Mouse (Mus musculus): ENCODE results near the gene Nup98. TPM values are rescaled to one million over a fixed set of nuclear protein-coding genes. Genes with fewer than 3 reads are reported as not detected.

The Nup98 gene
- polyA plus RNA-seq, 1 experiment, result 18.9 TPM

DNA sequence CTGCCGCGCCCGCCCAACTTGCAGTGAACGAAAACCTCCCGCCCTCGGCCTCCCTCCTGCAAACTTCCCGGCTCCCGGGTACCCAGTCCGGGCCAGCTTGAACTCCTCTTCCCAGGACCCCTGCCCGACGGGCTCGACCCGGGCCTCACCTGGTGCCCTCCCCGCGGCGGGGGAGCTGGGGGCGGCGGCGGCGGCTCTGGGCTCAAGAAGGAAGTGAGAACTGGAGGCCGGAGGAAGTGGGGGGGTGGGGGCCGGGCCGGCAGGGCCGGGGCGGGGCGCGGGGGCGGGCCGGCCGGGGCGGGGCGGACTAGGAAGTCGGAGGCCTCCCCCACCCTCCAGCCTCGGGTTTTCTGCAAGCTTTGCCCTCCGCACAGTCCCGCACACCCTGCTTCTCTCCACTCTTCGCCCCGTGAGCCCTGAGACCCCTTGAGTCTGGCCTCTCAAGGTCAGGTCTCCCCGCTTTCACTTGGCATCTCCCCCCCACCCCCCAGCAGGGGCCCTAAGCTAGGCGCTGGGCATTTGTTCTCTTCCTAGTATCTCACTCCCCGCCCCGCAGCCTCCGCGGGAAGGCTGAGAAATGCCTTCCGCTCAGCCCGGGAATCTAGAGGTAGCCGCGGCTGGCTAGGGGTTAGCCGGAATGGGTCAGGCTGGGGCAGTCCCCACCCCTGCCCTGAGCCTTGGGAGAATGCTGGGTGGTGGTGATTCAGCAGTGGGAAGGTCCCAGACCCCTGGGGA lies 40.1 kb upstream of the Nup98 start:
- Histone ChIP-seq H3K4me3 (replicated peaks; ENCODE audit: control insufficient read depth, low read depth, low read length) (peak overlapping the region; percentile 98), H3K27ac (ENCODE audit: control insufficient read depth, insufficient read depth, low read depth, low read length, poor library complexity) (peak overlapping the region; percentile 100), H3K4me1 (ENCODE audit: control insufficient read depth, insufficient read depth, low read length) (peaks cover 1% of the 10 kb centered on the region)
- no peak for TF ChIP-seq CTCF (IDR thresholded peaks at IDR 0.05; ENCODE audit: control insufficient read depth, insufficient read depth, low read length)
- TF ChIP-seq POLR2A (IDR thresholded peaks at IDR 0.05; ENCODE audit: borderline replicate concordance, control insufficient read depth, low read depth, low read length), result peak; percentile 88
- WGBS, result under 1% methylated on average over 49 of the region's 49 CpGs

DNA sequence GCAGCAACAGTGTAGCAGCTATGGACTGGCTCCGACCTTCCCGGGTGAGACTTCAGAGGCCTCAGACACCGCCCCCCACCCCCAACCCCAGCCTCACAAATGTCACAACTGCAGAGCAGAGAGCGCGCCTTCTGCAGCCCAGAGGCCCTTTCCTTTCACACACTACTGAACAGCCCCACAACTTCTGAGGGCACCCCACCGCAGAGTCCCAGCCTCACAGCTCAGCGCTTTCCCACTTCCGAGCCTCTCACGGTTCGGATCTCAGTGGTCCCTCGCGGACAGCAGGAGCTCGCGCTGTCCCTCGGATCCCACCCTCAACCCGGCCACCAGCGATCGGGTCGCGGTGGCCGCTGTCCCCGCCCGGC lies 39.5 kb upstream of the Nup98 start:
- TF ChIP-seq POLR2A (IDR thresholded peaks at IDR 0.05; ENCODE audit: borderline replicate concordance, control insufficient read depth, low read depth, low read length) (0 out of 2 replicates have a peak, but pooled peaks have one; percentile 8), CTCF (IDR thresholded peaks at IDR 0.05; ENCODE audit: control insufficient read depth, insufficient read depth, low read length) (no peak)
- Histone ChIP-seq H3K4me1 (ENCODE audit: control insufficient read depth, insufficient read depth, low read length) (peaks cover 4% of the 10 kb centered on the region), H3K4me3 (replicated peaks; ENCODE audit: control insufficient read depth, low read depth, low read length) (peak overlapping the region; percentile 98), H3K27ac (ENCODE audit: control insufficient read depth, insufficient read depth, low read depth, low read length, poor library complexity) (peak overlapping the region; percentile 97)
- WGBS, result 0% methylated on average over 23 of the region's 23 CpGs

DNA sequence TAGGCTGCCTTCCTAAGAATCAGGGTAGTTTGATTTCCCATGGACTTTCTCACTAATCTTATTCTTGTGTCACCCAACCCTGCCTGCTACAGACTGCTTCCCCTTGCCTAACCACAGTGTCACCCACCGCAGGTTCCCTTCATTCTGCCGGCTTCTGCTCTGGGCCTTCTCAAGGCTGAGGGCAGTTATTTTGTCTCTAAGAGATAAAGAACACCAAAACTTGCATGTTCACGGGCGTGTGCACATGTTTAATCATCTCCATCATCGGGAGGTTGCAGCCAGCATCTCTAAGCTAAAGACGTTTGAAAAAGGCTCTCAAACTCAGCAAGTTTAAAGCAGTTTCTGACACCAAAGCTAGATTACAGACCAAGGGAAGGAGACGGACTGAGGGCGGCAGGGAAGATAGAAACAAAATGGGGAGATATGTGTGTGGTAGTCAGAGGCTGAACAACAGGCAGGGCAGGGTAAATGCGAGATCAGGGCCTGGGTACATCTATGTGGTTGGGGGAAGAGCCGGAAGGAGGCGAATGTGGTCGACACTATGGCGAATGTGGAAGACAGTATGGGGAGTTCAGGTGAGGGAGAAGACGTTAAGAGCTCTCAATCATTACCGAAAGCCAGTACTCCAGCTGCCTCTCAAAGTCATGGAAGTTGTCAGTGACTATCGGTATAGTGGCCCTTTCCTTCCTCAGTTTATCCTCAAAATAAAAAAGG lies 38.9 kb upstream of the Nup98 start:
- Histone ChIP-seq H3K4me1 (ENCODE audit: control insufficient read depth, insufficient read depth, low read length) (peaks cover 4% of the 10 kb centered on the region), H3K4me3 (replicated peaks; ENCODE audit: control insufficient read depth, low read depth, low read length) (peak overlapping the region; percentile 98), H3K27ac (ENCODE audit: control insufficient read depth, insufficient read depth, low read depth, low read length, poor library complexity) (peak overlapping the region; percentile 97)
- TF ChIP-seq POLR2A (IDR thresholded peaks at IDR 0.05; ENCODE audit: borderline replicate concordance, control insufficient read depth, low read depth, low read length) (no peak), CTCF (IDR thresholded peaks at IDR 0.05; ENCODE audit: control insufficient read depth, insufficient read depth, low read length) (no peak)
- WGBS, result under 1% methylated on average over 16 of the region's 16 CpGs

DNA sequence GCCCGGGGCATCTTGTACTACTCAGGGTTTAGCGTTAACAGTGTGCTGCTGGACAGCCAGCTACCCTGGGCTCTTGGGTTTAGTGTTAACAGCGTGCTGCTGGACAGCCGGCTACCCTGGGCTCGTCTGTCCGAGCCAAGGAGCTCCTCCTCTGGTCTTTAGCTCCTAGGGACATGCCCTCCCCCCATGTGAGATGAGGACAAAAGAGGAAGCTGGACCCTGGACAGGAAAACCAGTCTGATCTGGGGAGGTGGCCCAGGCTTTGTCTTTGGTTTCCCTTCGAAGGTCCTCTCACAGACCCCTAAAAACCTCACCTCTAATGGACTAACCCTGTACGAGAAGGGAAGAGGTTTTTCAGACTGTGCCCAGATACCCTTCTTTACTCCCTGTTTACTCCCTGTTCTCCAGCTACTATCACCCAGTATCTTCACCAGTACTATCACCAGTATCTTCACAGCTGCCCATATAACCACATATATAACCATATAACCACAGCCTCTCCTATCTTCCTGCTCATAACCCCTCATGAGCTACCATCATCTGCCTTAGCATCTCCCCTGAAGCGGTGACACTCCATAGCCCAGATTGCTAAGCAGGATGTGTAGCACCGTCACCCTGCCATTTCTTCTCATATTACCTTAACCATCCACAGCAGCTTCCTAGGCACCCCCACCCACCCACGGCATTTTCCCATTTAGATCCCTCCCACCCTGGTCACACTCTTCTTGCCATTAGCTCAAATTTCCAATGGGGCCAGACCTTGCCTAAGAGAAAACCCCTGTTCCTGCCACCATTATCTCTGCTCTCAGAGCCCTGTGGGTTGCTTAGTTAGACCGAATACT lies 37.2 kb upstream of the Nup98 start:
- TF ChIP-seq POLR2A (IDR thresholded peaks at IDR 0.05; ENCODE audit: borderline replicate concordance, control insufficient read depth, low read depth, low read length), result peak; percentile 34; the same call in 1 of the 2 replicates
- no peak for TF ChIP-seq CTCF (IDR thresholded peaks at IDR 0.05; ENCODE audit: control insufficient read depth, insufficient read depth, low read length)
- WGBS, result 11% methylated on average over 12 of the region's 12 CpGs
- peak overlapping the region; percentile 97 for H3K27ac ChIP-seq (ENCODE audit: control insufficient read depth, insufficient read depth, low read depth, low read length, poor library complexity)
- H3K4me3 ChIP-seq (replicated peaks; ENCODE audit: control insufficient read depth, low read depth, low read length), result peak overlapping the region; percentile 98
- peaks cover 6% of the 10 kb centered on the region for H3K4me1 ChIP-seq (ENCODE audit: control insufficient read depth, insufficient read depth, low read length)

DNA sequence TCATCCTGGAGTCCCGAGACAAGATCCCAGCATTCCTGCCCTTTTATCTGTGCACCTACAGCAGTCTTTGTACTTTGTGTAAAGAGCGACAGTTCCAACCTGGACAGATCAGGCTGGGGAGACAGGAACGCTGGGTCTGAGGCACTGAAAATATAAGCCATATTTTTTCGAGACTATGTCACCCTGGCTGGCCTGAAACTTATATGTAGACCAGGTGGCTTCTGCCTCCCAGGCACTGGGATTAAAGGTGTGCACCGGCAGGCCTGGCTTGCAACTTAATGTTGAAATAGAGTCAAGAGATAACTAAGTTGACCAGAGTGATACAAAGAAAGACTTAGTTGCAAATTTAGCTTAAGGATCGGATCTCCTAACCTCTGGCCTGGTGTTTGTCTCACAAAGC lies 36.3 kb upstream of the Nup98 start:
- peak overlapping the region; percentile 72; the same call in 1 of the 2 replicates for H3K27ac ChIP-seq (ENCODE audit: control insufficient read depth, insufficient read depth, low read depth, low read length, poor library complexity)
- peaks cover 6% of the 10 kb centered on the region for H3K4me1 ChIP-seq (ENCODE audit: control insufficient read depth, insufficient read depth, low read length)
- no peak for TF ChIP-seq POLR2A (IDR thresholded peaks at IDR 0.05; ENCODE audit: borderline replicate concordance, control insufficient read depth, low read depth, low read length)
- TF ChIP-seq CTCF (IDR thresholded peaks at IDR 0.05; ENCODE audit: control insufficient read depth, insufficient read depth, low read length), result no peak
- 35% methylated on average over 6 of the region's 6 CpGs for WGBS
- peak overlapping the region; percentile 23 for H3K4me3 ChIP-seq (replicated peaks; ENCODE audit: control insufficient read depth, low read depth, low read length)

DNA sequence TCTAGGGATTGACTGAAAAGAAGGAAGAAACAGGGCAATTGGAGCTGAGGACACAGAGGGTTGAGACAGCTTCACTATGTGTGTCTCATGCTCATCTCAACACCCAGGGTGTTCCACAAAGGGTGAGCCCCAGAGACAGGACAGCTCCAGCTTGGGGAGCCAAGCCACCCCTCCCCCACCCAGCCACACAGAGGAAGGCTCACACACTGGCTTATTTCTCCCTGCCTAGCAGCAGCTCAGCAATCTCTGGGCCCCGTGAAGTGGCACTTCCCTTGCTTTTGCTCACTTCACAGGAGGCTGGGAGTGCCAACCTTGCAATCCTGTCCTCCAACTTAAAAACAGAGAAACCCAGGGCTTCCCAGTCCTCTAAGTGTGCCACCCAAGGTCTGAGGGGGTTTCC lies 35.8 kb upstream of the Nup98 start:
- Histone ChIP-seq H3K4me1 (ENCODE audit: control insufficient read depth, insufficient read depth, low read length) (peaks cover 8% of the 10 kb centered on the region), H3K4me3 (replicated peaks; ENCODE audit: control insufficient read depth, low read depth, low read length) (peak overlapping the region; percentile 23), H3K27ac (ENCODE audit: control insufficient read depth, insufficient read depth, low read depth, low read length, poor library complexity) (peak overlapping the region; percentile 72)
- WGBS, result 0% methylated on average over 1 of the region's 1 CpGs
- TF ChIP-seq POLR2A (IDR thresholded peaks at IDR 0.05; ENCODE audit: borderline replicate concordance, control insufficient read depth, low read depth, low read length) (no peak), CTCF (IDR thresholded peaks at IDR 0.05; ENCODE audit: control insufficient read depth, insufficient read depth, low read length) (no peak)

DNA sequence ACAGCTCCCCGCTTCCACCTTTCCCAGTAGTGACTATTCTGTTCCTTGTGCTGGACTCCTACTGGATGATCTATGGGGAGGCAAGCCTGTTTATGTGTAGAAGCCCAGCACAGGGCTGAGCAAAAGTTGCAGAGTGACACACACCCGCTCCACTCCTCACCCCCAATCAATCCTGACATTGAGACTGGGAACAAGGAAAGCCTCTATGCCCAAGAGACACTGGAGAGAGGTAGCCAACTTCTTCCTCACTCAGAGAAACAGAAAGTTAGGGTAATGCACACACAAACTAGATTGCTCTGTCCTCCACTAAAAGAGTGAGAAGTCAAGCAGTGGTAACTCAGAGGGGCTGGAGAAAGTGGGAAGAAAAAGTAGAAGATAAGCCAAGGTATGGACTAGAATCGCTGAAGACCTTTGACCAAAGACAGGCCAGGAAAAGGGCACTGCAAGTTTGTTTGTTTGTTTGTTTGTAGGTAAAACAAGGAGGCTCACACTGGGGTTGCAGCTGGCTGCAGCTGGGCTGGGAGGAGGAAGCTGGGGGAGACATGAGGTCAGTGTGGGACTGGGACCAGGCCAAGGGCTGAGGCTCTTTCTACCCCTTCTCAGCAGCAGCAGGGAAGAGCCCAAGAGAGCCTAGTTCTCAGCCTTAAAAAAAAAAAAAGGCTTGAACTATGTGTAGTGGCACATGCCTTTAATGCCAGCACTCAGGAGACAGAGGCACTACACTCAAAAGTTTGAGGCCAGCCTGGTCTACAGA lies 35.0 kb upstream of the Nup98 start:
- Histone ChIP-seq H3K4me1 (ENCODE audit: control insufficient read depth, insufficient read depth, low read length) (peaks cover 8% of the 10 kb centered on the region), H3K27ac (ENCODE audit: control insufficient read depth, insufficient read depth, low read depth, low read length, poor library complexity) (peak overlapping the region; percentile 72), H3K4me3 (replicated peaks; ENCODE audit: control insufficient read depth, low read depth, low read length) (peak overlapping the region; percentile 18)
- whole genome bisulfite sequencing, result 44% methylated on average over 3 of the region's 3 CpGs
- no peak for TF ChIP-seq CTCF (IDR thresholded peaks at IDR 0.05; ENCODE audit: control insufficient read depth, insufficient read depth, low read length)
- no peak for TF ChIP-seq POLR2A (IDR thresholded peaks at IDR 0.05; ENCODE audit: borderline replicate concordance, control insufficient read depth, low read depth, low read length)

Data from bone marrow, adult 2 months (tissue).